Mouse (Mus musculus): ENCODE measurements around the gene Tub. TPM values are rescaled to one million over a fixed set of nuclear protein-coding genes. Genes with fewer than 3 reads are reported as not detected.

The Tub gene
- polyA plus RNA-seq, 1 experiment from 2014 or later, result 1.00 TPM

DNA sequence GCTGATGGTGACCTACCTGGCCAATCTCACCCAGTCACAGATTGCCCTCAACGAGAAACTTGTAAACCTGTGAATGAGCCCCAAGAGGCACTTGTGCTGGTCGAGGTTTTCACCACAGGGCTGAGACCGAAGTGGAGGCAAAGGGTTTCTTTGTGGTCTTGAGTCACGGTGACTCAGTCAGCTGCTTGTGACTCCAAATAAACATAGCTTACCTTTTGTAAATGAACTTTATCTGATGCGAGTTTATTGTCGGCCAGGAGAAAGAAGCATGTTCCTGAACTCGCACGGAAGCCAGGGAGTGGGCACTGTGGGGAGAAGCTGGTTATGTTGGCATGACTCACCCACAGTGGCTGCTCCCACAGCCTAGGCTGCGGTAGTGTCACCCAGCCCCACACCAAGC lies 8.7 kb upstream of the Tub start:
- H3K27ac ChIP-seq (ENCODE audit: low read length), result no peak overlapping the region
- H3K9ac ChIP-seq (replicated peaks; ENCODE audit: low read length), result no peak overlapping the region
- no peak overlapping the region for H3K4me2 ChIP-seq (replicated peaks; ENCODE audit: low read depth, low read length)
- H3K4me3 ChIP-seq (ENCODE audit: low read length), result no peak overlapping the region
- no peaks in the 10 kb centered on the region for H3K27me3 ChIP-seq (ENCODE audit: insufficient read depth, low read length)
- 92% methylated on average over 9 of the region's 9 CpGs for WGBS
- H3K4me1 ChIP-seq (ENCODE audit: insufficient read depth, low read length), result no peaks in the 10 kb centered on the region
- peaks cover 61% of the 10 kb centered on the region for H3K36me3 ChIP-seq (ENCODE audit: insufficient read depth, low read length)
- H3K9me3 ChIP-seq (ENCODE audit: low read length), result no peaks in the 10 kb centered on the region
- ATAC-seq (ENCODE audit: low FRiP score, low TSS enrichment), result no peak

GRCm38 (mm10) chr7:108944002-108944401 lies 6.1 kb upstream of the Tub start:
- no peaks in the 10 kb centered on the region for H3K9me3 ChIP-seq (ENCODE audit: low read length)
- no peak overlapping the region for H3K4me3 ChIP-seq (ENCODE audit: low read length)
- H3K27me3 ChIP-seq (ENCODE audit: insufficient read depth, low read length), result peaks cover under 1% of the 10 kb centered on the region
- H3K36me3 ChIP-seq (ENCODE audit: insufficient read depth, low read length), result peaks cover 41% of the 10 kb centered on the region
- no peak overlapping the region for H3K9ac ChIP-seq (replicated peaks; ENCODE audit: low read length)
- peak; percentile 52; the same call in 1 of the 2 replicates for ATAC-seq (ENCODE audit: low FRiP score, low TSS enrichment)
- no peak overlapping the region for H3K27ac ChIP-seq (ENCODE audit: low read length)
- no peak overlapping the region for H3K4me2 ChIP-seq (replicated peaks; ENCODE audit: low read depth, low read length)
- 7% methylated on average over 2 of the region's 2 CpGs for WGBS
- no peaks in the 10 kb centered on the region for H3K4me1 ChIP-seq (ENCODE audit: insufficient read depth, low read length)

DNA sequence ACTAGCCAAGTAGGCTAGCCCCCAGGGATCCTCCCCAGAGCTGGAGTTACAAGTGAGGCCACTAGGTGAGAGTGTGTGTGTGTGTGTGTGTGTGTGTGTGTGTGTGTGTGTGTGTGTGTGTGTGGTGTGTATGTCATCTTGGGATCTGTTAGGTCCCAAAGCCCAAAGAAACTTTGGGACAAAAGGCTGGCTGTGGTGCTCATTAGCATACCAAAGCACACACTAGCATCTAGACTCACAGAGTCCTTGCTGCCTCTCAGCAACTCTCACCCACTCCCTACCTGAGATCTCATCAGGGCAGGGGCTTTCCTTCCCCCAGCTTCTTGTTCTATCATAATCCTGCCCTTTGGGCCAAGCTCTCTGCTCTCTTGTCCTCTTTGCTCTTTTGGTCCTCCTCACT lies 1.5 kb upstream of the Tub start:
- ATAC-seq (ENCODE audit: low FRiP score, low TSS enrichment), result no peak
- Histone ChIP-seq H3K27ac (ENCODE audit: low read length) (no peak overlapping the region), H3K9ac (replicated peaks; ENCODE audit: low read length) (no peak overlapping the region), H3K4me2 (replicated peaks; ENCODE audit: low read depth, low read length) (no peak overlapping the region), H3K36me3 (ENCODE audit: insufficient read depth, low read length) (peaks cover 12% of the 10 kb centered on the region; the same call in 1 of the 2 replicates), H3K4me1 (ENCODE audit: insufficient read depth, low read length) (peaks cover 16% of the 10 kb centered on the region), H3K4me3 (ENCODE audit: low read length) (no peak overlapping the region), H3K27me3 (ENCODE audit: insufficient read depth, low read length) (peaks cover 44% of the 10 kb centered on the region), H3K9me3 (ENCODE audit: low read length) (no peaks in the 10 kb centered on the region)

- Histone ChIP-seq H3K27me3 (ENCODE audit: insufficient read depth, low read length) (peaks cover 49% of the 10 kb centered on the region), H3K4me1 (ENCODE audit: insufficient read depth, low read length) (peaks cover 16% of the 10 kb centered on the region), H3K9ac (replicated peaks; ENCODE audit: low read length) (no peak overlapping the region), H3K4me3 (ENCODE audit: low read length) (no peak overlapping the region), H3K27ac (ENCODE audit: low read length) (no peak overlapping the region), H3K4me2 (replicated peaks; ENCODE audit: low read depth, low read length) (no peak overlapping the region), H3K9me3 (ENCODE audit: low read length) (no peaks in the 10 kb centered on the region), H3K36me3 (ENCODE audit: insufficient read depth, low read length) (peaks cover 9% of the 10 kb centered on the region; the same call in 1 of the 2 replicates)
- 64% methylated on average over 2 of the region's 2 CpGs for WGBS
- no peak for ATAC-seq (ENCODE audit: low FRiP score, low TSS enrichment)
Measured at GRCm38 (mm10) chr7:108949301-108949700, 837 bp upstream of the Tub start.

DNA sequence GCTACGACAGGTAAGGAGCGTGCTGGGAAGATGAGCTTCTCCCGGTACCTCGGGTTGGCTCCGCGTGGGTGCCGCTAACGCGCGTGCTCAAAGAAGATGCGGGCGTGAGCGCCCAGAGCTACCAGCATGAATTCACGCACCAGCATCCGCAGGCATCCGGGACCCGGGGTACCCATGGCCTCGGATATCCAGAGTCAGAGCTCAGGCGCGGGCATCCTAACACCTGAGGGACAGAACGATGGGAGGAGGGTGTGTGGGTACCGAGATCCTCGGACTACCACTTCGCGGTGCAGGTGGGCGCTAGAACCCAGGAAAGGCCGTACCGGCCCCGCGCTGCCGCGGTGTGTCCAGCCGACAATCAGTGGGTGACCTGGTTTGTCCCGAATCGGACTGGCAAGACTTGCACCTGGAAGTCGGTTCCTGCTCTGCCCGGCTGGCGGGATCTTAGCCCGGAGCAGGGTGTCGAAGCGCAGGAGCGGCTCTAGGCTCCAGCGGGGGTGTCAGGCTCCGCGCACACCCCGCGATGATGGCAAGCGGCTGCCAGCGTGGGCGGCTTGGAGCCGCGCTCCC lies 709 bp downstream of the Tub start:
- H3K9me3 ChIP-seq (ENCODE audit: low read length), result no peaks in the 10 kb centered on the region
- peak overlapping the region; percentile 54 for H3K4me3 ChIP-seq (ENCODE audit: low read length)
- H3K27me3 ChIP-seq (ENCODE audit: insufficient read depth, low read length), result peaks cover 49% of the 10 kb centered on the region
- H3K4me2 ChIP-seq (replicated peaks; ENCODE audit: low read depth, low read length), result peak overlapping the region; percentile 91
- peak overlapping the region; percentile 36 for H3K9ac ChIP-seq (replicated peaks; ENCODE audit: low read length)
- under 1% methylated on average over 52 of the region's 52 CpGs for WGBS
- peaks cover 16% of the 10 kb centered on the region for H3K4me1 ChIP-seq (ENCODE audit: insufficient read depth, low read length)
- H3K36me3 ChIP-seq (ENCODE audit: insufficient read depth, low read length), result no peaks in the 10 kb centered on the region
- ATAC-seq (ENCODE audit: low FRiP score, low TSS enrichment), result peak; percentile 5; the same call in 1 of the 2 replicates
- H3K27ac ChIP-seq (ENCODE audit: low read length), result no peak overlapping the region

- Histone ChIP-seq H3K27me3 (ENCODE audit: insufficient read depth, low read length) (peaks cover 49% of the 10 kb centered on the region), H3K36me3 (ENCODE audit: insufficient read depth, low read length) (no peaks in the 10 kb centered on the region), H3K9ac (replicated peaks; ENCODE audit: low read length) (no peak overlapping the region), H3K4me1 (ENCODE audit: insufficient read depth, low read length) (peaks cover 16% of the 10 kb centered on the region), H3K4me2 (replicated peaks; ENCODE audit: low read depth, low read length) (no peak overlapping the region), H3K27ac (ENCODE audit: low read length) (no peak overlapping the region), H3K9me3 (ENCODE audit: low read length) (no peaks in the 10 kb centered on the region), H3K4me3 (ENCODE audit: low read length) (no peak overlapping the region)
- no peak for ATAC-seq (ENCODE audit: low FRiP score, low TSS enrichment)
- WGBS, result 81% methylated on average over 6 of the region's 6 CpGs
Measured at GRCm38 (mm10) chr7:108952801-108953200, 2.7 kb downstream of the Tub start.

GRCm38 (mm10) chr7:108954185-108954584 lies 4.0 kb downstream of the Tub start:
- Histone ChIP-seq H3K4me3 (ENCODE audit: low read length) (no peak overlapping the region), H3K4me1 (ENCODE audit: insufficient read depth, low read length) (peaks cover 16% of the 10 kb centered on the region), H3K27ac (ENCODE audit: low read length) (no peak overlapping the region), H3K9ac (replicated peaks; ENCODE audit: low read length) (no peak overlapping the region), H3K27me3 (ENCODE audit: insufficient read depth, low read length) (peaks cover 47% of the 10 kb centered on the region), H3K4me2 (replicated peaks; ENCODE audit: low read depth, low read length) (no peak overlapping the region), H3K9me3 (ENCODE audit: low read length) (no peaks in the 10 kb centered on the region), H3K36me3 (ENCODE audit: insufficient read depth, low read length) (no peaks in the 10 kb centered on the region)
- WGBS, result 55% methylated on average over 4 of the region's 4 CpGs
- ATAC-seq (ENCODE audit: low FRiP score, low TSS enrichment), result no peak

DNA sequence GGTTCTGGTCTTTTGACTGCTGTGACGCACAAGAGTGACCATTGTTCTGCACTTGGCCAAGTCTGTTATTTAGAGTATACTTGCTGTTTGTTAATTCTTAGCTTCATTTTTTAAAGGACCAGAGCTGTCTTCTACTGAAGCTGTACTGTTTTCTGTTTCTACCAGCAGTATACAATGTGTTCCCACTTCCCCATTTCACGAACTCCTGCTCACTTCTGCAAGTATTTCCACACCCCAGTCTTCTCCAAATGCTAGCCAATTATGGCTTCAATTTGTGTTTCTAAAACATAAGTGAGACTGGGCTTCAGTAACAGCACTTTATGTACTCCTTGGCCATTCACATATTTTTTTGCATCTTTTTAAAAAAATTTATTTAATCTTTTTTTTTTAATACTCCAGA lies 7.6 kb downstream of the Tub start:
- H3K4me3 ChIP-seq (ENCODE audit: low read length), result no peak overlapping the region
- WGBS, result 79% methylated on average over 2 of the region's 2 CpGs
- no peaks in the 10 kb centered on the region for H3K9me3 ChIP-seq (ENCODE audit: low read length)
- peaks cover 13% of the 10 kb centered on the region for H3K27me3 ChIP-seq (ENCODE audit: insufficient read depth, low read length)
- no peaks in the 10 kb centered on the region for H3K4me1 ChIP-seq (ENCODE audit: insufficient read depth, low read length)
- ATAC-seq (ENCODE audit: low FRiP score, low TSS enrichment), result no peak
- no peak overlapping the region for H3K9ac ChIP-seq (replicated peaks; ENCODE audit: low read length)
- no peak overlapping the region for H3K4me2 ChIP-seq (replicated peaks; ENCODE audit: low read depth, low read length)
- H3K36me3 ChIP-seq (ENCODE audit: insufficient read depth, low read length), result no peaks in the 10 kb centered on the region
- H3K27ac ChIP-seq (ENCODE audit: low read length), result no peak overlapping the region

DNA sequence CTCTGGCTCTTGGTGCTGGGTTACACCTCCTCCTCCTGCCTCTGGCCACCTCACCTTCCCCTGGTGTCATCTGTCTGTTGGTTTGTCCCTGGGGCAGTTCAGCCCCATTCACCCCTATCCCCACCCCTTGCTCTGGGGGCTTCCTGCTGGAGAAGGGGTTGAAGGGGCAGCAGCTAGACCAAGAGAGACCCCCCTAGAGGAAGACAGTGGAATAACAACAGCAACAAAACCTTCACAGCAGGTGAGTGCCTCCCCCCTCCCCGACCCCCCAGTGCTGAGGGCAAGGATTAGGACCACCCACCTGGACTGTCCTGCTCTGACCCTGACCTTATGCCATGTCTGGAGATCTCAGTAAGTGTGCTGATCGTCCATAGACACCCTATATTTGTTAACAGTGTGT lies 15.8 kb downstream of the Tub start:
- ATAC-seq (ENCODE audit: low FRiP score, low TSS enrichment), result 0 out of 2 replicates have a peak, but pooled peaks have one; percentile 5
- Histone ChIP-seq H3K4me1 (ENCODE audit: insufficient read depth, low read length) (no peaks in the 10 kb centered on the region), H3K27ac (ENCODE audit: low read length) (no peak overlapping the region), H3K4me3 (ENCODE audit: low read length) (no peak overlapping the region), H3K4me2 (replicated peaks; ENCODE audit: low read depth, low read length) (no peak overlapping the region), H3K27me3 (ENCODE audit: insufficient read depth, low read length) (no peaks in the 10 kb centered on the region), H3K9ac (replicated peaks; ENCODE audit: low read length) (no peak overlapping the region), H3K9me3 (ENCODE audit: low read length) (no peaks in the 10 kb centered on the region), H3K36me3 (ENCODE audit: insufficient read depth, low read length) (no peaks in the 10 kb centered on the region)
- 25% methylated on average over 2 of the region's 2 CpGs for WGBS

DNA sequence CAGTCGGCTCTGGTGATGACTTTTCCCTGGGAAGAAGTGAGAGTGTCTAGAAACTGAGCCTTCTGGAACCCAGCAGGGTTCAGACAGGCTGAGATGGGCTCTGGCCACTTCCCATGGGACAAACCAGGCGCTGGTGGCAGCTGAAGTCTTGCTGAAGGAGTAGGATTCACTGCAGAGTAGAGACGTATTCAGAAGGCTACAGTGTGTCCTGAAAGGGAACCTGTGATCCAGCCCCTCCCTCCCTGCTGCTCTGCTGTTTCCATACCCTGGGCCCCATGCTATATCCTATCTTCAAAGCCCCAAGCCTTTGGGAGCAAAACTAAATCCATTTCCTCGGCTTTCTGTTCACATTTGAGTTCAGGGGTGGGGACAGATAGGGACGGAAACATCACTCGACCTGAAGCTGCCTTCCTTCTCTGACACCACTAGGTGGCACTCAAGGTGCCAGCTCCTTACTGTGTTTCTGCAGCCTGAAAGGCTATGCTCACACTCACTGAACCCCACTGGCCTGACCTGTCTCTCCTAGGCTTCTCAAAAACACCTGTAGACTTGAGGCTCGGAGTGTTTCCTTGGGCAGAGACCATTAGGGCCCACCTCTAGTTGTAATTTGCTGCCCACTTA lies 16.7 kb downstream of the Tub start:
- H3K4me2 ChIP-seq (replicated peaks; ENCODE audit: low read depth, low read length), result no peak overlapping the region
- no peaks in the 10 kb centered on the region for H3K27me3 ChIP-seq (ENCODE audit: insufficient read depth, low read length)
- ATAC-seq (ENCODE audit: low FRiP score, low TSS enrichment), result peak; percentile 57; the same call in 1 of the 2 replicates
- H3K9ac ChIP-seq (replicated peaks; ENCODE audit: low read length), result no peak overlapping the region
- H3K9me3 ChIP-seq (ENCODE audit: low read length), result no peaks in the 10 kb centered on the region
- H3K36me3 ChIP-seq (ENCODE audit: insufficient read depth, low read length), result no peaks in the 10 kb centered on the region
- H3K4me3 ChIP-seq (ENCODE audit: low read length), result no peak overlapping the region
- 30% methylated on average over 7 of the region's 7 CpGs for WGBS
- no peaks in the 10 kb centered on the region for H3K4me1 ChIP-seq (ENCODE audit: insufficient read depth, low read length)
- no peak overlapping the region for H3K27ac ChIP-seq (ENCODE audit: low read length)
